Mouse (Mus musculus): ENCODE results near the gene Kcnq2. TPM values are rescaled to one million over a fixed set of nuclear protein-coding genes. Genes with fewer than 3 reads are reported as not detected.

Kcnq2 gene
- polyA plus RNA-seq, 1 experiment = not detected

DNA sequence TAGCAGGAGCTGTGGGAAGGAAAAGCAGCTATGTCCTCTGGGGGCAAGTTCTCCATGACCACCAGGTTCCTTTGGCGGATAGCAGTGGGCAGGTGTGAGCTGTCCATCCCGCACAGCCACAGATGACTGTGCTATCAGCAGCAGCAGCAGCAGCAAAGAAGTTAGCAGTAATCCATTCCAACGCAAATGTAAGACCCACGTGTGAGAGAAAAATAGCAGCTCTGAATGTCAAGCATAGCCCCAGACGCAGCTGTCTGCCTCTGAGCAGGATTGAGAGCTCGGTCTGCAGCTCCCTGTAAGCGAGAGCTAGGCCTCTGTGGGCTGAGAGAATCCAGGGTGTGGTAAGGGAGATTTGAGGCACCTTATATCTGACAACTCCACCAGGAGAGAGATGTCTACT, 65.0 kb downstream of the Kcnq2 start:
- 66% methylated on average over 7 of the region's 7 CpGs for WGBS
- Histone ChIP-seq H3K27ac (ENCODE audit: insufficient read depth, low read length) (no peak overlapping the region), H3K27me3 (ENCODE audit: control insufficient read depth, insufficient read depth, low read length) (no peaks in the 10 kb centered on the region), H3K4me3 (ENCODE audit: extremely low read depth, insufficient read depth, insufficient read length) (no peak overlapping the region), H3K4me1 (ENCODE audit: control insufficient read depth, insufficient read depth, insufficient read length) (no peaks in the 10 kb centered on the region), H3K36me3 (ENCODE audit: control insufficient read depth, insufficient read depth, low read length) (no peaks in the 10 kb centered on the region)
- no peak for TF ChIP-seq CTCF (IDR thresholded peaks at IDR 0.05; ENCODE audit: extremely low read depth, insufficient read depth, insufficient read length, insufficient replicate concordance)
- TF ChIP-seq POLR2A (IDR thresholded peaks at IDR 0.05; ENCODE audit: low read depth, low read length) = no peak
- DNase-seq (ENCODE audit: low read depth in 1 of 2, low spot score in 2 of 2) = no peak

DNA sequence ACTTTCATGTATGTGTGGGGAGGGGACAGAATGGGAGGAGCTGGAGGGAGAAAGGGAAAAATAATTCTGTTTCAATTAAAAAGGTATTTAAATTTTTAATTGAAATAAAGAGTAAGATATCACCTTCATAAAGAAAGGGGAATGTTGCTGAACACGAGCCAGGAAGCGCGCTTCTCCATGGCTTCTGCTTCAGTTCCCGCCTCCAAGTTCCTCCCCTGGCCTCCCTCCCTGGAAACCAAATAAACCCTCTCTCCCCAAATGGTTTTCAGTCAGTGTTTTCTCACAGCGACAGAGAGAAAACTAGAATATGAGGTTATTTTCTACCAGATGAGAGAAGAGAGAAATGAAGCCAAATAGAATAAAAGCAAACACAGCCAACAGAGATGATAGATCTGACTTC, 66.6 kb downstream of the Kcnq2 start:
- H3K4me3 ChIP-seq (ENCODE audit: extremely low read depth, insufficient read depth, insufficient read length) = no peak overlapping the region
- no peak for DNase-seq (ENCODE audit: low read depth in 1 of 2, low spot score in 2 of 2)
- no peaks in the 10 kb centered on the region for H3K27me3 ChIP-seq (ENCODE audit: control insufficient read depth, insufficient read depth, low read length)
- 76% methylated on average over 5 of the region's 5 CpGs for WGBS
- no peaks in the 10 kb centered on the region for H3K36me3 ChIP-seq (ENCODE audit: control insufficient read depth, insufficient read depth, low read length)
- no peaks in the 10 kb centered on the region for H3K4me1 ChIP-seq (ENCODE audit: control insufficient read depth, insufficient read depth, insufficient read length)
- no peak for TF ChIP-seq CTCF (IDR thresholded peaks at IDR 0.05; ENCODE audit: extremely low read depth, insufficient read depth, insufficient read length, insufficient replicate concordance)
- no peak for TF ChIP-seq POLR2A (IDR thresholded peaks at IDR 0.05; ENCODE audit: low read depth, low read length)
- H3K27ac ChIP-seq (ENCODE audit: insufficient read depth, low read length) = no peak overlapping the region

GRCm38 (mm10) chr2:181065827-181066226, 69.3 kb downstream of the Kcnq2 start:
- TF ChIP-seq POLR2A (IDR thresholded peaks at IDR 0.05; ENCODE audit: low read depth, low read length) = no peak
- TF ChIP-seq CTCF (IDR thresholded peaks at IDR 0.05; ENCODE audit: extremely low read depth, insufficient read depth, insufficient read length, insufficient replicate concordance) = no peak
- no peaks in the 10 kb centered on the region for H3K4me1 ChIP-seq (ENCODE audit: control insufficient read depth, insufficient read depth, insufficient read length)
- H3K27me3 ChIP-seq (ENCODE audit: control insufficient read depth, insufficient read depth, low read length) = no peaks in the 10 kb centered on the region
- DNase-seq (ENCODE audit: low read depth in 1 of 2, low spot score in 2 of 2) = no peak
- H3K36me3 ChIP-seq (ENCODE audit: control insufficient read depth, insufficient read depth, low read length) = no peaks in the 10 kb centered on the region
- H3K27ac ChIP-seq (ENCODE audit: insufficient read depth, low read length) = no peak overlapping the region
- no peak overlapping the region for H3K4me3 ChIP-seq (ENCODE audit: extremely low read depth, insufficient read depth, insufficient read length)
- WGBS = 36% methylated on average over 4 of the region's 4 CpGs

GRCm38 (mm10) chr2:181060127-181060526, 75.0 kb downstream of the Kcnq2 start:
- H3K4me1 ChIP-seq (ENCODE audit: control insufficient read depth, insufficient read depth, insufficient read length) = no peaks in the 10 kb centered on the region
- TF ChIP-seq POLR2A (IDR thresholded peaks at IDR 0.05; ENCODE audit: low read depth, low read length) (no peak), CTCF (IDR thresholded peaks at IDR 0.05; ENCODE audit: extremely low read depth, insufficient read depth, insufficient read length, insufficient replicate concordance) (peak; percentile 60; the same call in 1 of the 2 replicates)
- no peak overlapping the region for H3K27ac ChIP-seq (ENCODE audit: insufficient read depth, low read length)
- H3K27me3 ChIP-seq (ENCODE audit: control insufficient read depth, insufficient read depth, low read length) = no peaks in the 10 kb centered on the region
- DNase-seq (ENCODE audit: low read depth in 1 of 2, low spot score in 2 of 2) = peak in 1 of 2 experiments; percentile 50
- no peak overlapping the region for H3K4me3 ChIP-seq (ENCODE audit: extremely low read depth, insufficient read depth, insufficient read length)
- WGBS = 17% methylated on average over 5 of the region's 5 CpGs
- H3K36me3 ChIP-seq (ENCODE audit: control insufficient read depth, insufficient read depth, low read length) = no peaks in the 10 kb centered on the region

- no peaks in the 10 kb centered on the region for H3K4me1 ChIP-seq (ENCODE audit: control insufficient read depth, insufficient read depth, insufficient read length)
- WGBS = 39% methylated on average over 3 of the region's 3 CpGs
- no peak for DNase-seq (ENCODE audit: low read depth in 1 of 2, low spot score in 2 of 2)
- H3K27me3 ChIP-seq (ENCODE audit: control insufficient read depth, insufficient read depth, low read length) = no peaks in the 10 kb centered on the region
- H3K36me3 ChIP-seq (ENCODE audit: control insufficient read depth, insufficient read depth, low read length) = no peaks in the 10 kb centered on the region
- H3K4me3 ChIP-seq (ENCODE audit: extremely low read depth, insufficient read depth, insufficient read length) = no peak overlapping the region
- H3K27ac ChIP-seq (ENCODE audit: insufficient read depth, low read length) = no peak overlapping the region
- TF ChIP-seq POLR2A (IDR thresholded peaks at IDR 0.05; ENCODE audit: low read depth, low read length) = no peak
- TF ChIP-seq CTCF (IDR thresholded peaks at IDR 0.05; ENCODE audit: extremely low read depth, insufficient read depth, insufficient read length, insufficient replicate concordance) = no peak
Observed at GRCm38 (mm10) chr2:181058193-181058592, 76.9 kb downstream of the Kcnq2 start.

DNA sequence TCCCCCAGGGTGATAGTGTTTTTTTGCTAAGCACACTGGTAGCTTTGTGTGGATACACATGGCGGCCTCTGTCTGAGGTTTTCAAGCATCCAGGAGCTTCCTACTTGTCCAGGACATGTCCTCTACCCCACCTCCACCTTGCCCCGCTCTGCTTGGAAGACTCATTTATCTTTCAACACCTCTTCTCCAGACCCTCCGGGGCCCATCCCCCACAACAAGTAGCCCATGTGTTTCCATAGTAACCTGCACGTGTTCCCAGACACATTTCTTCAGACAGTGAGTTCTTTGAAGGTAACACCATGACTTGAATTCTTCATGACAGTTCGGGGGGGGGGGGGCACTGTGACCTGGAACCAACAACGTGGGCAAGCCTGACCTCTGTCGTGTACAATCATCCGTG, 77.8 kb downstream of the Kcnq2 start:
- H3K27ac ChIP-seq (ENCODE audit: insufficient read depth, low read length) = no peak overlapping the region
- TF ChIP-seq POLR2A (IDR thresholded peaks at IDR 0.05; ENCODE audit: low read depth, low read length) (no peak), CTCF (IDR thresholded peaks at IDR 0.05; ENCODE audit: extremely low read depth, insufficient read depth, insufficient read length, insufficient replicate concordance) (no peak)
- no peaks in the 10 kb centered on the region for H3K27me3 ChIP-seq (ENCODE audit: control insufficient read depth, insufficient read depth, low read length)

DNA sequence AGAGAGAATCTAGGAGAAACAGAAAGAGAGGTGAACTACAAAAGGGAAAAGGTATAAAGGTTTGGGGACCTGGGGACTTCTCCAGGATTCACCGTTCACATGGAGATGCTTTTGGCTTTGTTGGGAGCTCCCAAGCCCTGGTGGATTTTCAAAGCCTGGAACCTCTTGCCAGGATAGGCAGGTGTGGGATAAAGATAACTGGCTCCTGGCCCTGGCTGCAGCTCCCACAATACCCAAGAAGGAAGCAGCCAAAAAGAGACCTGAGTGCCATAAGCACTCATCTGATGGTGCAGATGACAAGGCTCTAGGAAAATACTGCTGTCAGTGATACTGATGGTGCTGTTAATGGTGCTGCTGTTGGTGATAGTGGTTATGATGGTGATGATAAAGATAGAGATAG, 82.9 kb downstream of the Kcnq2 start:
- Histone ChIP-seq H3K4me3 (ENCODE audit: extremely low read depth, insufficient read depth, insufficient read length) (no peak overlapping the region), H3K27ac (ENCODE audit: insufficient read depth, low read length) (no peak overlapping the region), H3K27me3 (ENCODE audit: control insufficient read depth, insufficient read depth, low read length) (no peaks in the 10 kb centered on the region), H3K4me1 (ENCODE audit: control insufficient read depth, insufficient read depth, insufficient read length) (no peaks in the 10 kb centered on the region), H3K36me3 (ENCODE audit: control insufficient read depth, insufficient read depth, low read length) (no peaks in the 10 kb centered on the region)
- TF ChIP-seq CTCF (IDR thresholded peaks at IDR 0.05; ENCODE audit: extremely low read depth, insufficient read depth, insufficient read length, insufficient replicate concordance) = no peak
- no peak for TF ChIP-seq POLR2A (IDR thresholded peaks at IDR 0.05; ENCODE audit: low read depth, low read length)
- DNase-seq (ENCODE audit: low read depth in 1 of 2, low spot score in 2 of 2) = no peak
- WGBS = 96% methylated on average over 1 of the region's 1 CpGs

More for the DNA sequence above, 77.8 kb downstream of the Kcnq2 start:
- Histone ChIP-seq H3K4me3 (ENCODE audit: extremely low read depth, insufficient read depth, insufficient read length) (no peak overlapping the region), H3K36me3 (ENCODE audit: control insufficient read depth, insufficient read depth, low read length) (no peaks in the 10 kb centered on the region), H3K4me1 (ENCODE audit: control insufficient read depth, insufficient read depth, insufficient read length) (no peaks in the 10 kb centered on the region)
- DNase-seq (ENCODE audit: low read depth in 1 of 2, low spot score in 2 of 2) = no peak
- 72% methylated on average over 8 of the region's 8 CpGs for WGBS

Data from spleen, adult 2 months (tissue).